Mouse (Mus musculus): Measurements from ENCODE around the gene Clstn1. TPM values are rescaled to one million over a fixed set of nuclear protein-coding genes. Genes with fewer than 3 reads are reported as not detected.
A peak's percentile ranks its signal among the peaks of the same experiment; 100 is the strongest.

Gene Clstn1
- polyA plus RNA-seq, 2 experiments: 1.3 to 1.4 TPM

- ATAC-seq (ENCODE audit: insufficient read depth) (no peak), DNase-seq (ENCODE audit: low read depth in 3 of 3, low spot score in 3 of 3) (no peak)
- Histone ChIP-seq H3K9me3 (ENCODE audit: control insufficient read depth, low read length) (no peaks in the 10 kb centered on the region), H3K4me3 (ENCODE audit: insufficient read depth in 1 of 2, low read depth in 2 of 2, low read length in 2 of 2) (no peak overlapping the region), H3K27me3 (ENCODE audit: control insufficient read depth, insufficient read depth, low read length) (no peaks in the 10 kb centered on the region), H3K4me2 (ENCODE audit: low read depth) (no peak overlapping the region), H3K36me3 (replicated peaks; ENCODE audit: control insufficient read depth, insufficient read depth, low read depth) (no peaks in the 10 kb centered on the region), H3K9ac (replicated peaks) (no peak overlapping the region), H3K4me1 (replicated peaks; ENCODE audit: control insufficient read depth in 2 of 2, insufficient read depth in 2 of 2, low read length in 1 of 2) (peaks cover 0 to 11% of the 10 kb centered on the region in 2 experiments; a peak in 2 of 4 replicates), H3K27ac (no peak overlapping the region)
- TF ChIP-seq EP300 (IDR thresholded peaks at IDR 0.05; ENCODE audit: low read depth): no peak
- no peak for TF ChIP-seq CTCF (IDR thresholded peaks at IDR 0.05; ENCODE audit: low read depth)
- WGBS (ENCODE audit: insufficient replicate concordance): 37% methylated on average over 11 of the region's 11 CpGs
Observed at GRCm38 (mm10) chr4:149657858-149658416, 71.7 kb downstream of the Clstn1 start.

DNA sequence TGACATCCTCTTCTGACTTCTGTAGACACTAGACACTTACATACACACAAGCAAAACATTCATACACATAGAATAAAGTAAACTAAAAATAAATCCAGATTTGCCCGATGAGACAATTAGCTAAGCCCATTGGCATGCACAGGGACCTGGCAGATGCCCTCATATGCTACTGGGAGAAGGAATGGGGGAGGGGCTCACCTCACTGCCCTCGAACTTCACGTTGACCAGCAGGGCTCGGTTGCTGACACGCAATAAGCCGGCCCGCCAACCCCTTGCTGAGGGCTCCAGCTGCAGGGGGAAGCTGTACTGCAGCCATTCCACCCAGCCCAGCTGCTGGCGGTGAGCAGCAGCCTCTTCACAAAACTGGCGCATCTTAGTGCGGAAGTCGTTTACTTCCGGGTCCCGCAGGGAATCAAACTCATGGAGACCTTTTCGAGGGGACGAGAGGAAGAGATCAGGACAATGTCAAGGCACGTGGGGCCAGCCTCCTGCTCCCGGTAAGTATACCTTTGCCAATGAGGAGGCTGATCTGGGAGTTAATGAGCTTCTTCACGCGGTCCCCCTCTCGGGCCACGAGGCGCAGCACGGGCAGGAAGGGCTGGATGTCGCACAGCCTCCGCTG is 73.3 kb downstream of the Clstn1 start:
- Histone ChIP-seq H3K4me3 (ENCODE audit: insufficient read depth in 1 of 2, low read depth in 2 of 2, low read length in 2 of 2) (no peak overlapping the region), H3K9me3 (ENCODE audit: control insufficient read depth, low read length) (no peaks in the 10 kb centered on the region), H3K27me3 (ENCODE audit: control insufficient read depth, insufficient read depth, low read length) (no peaks in the 10 kb centered on the region), H3K4me2 (ENCODE audit: low read depth) (no peak overlapping the region), H3K4me1 (replicated peaks; ENCODE audit: control insufficient read depth in 2 of 2, insufficient read depth in 2 of 2, low read length in 1 of 2) (peaks cover 0 to 21% of the 10 kb centered on the region in 2 experiments; a peak in 2 of 4 replicates), H3K36me3 (replicated peaks; ENCODE audit: control insufficient read depth, insufficient read depth, low read depth) (no peaks in the 10 kb centered on the region), H3K27ac (no peak overlapping the region), H3K9ac (replicated peaks) (no peak overlapping the region)
- no peak for TF ChIP-seq CTCF (IDR thresholded peaks at IDR 0.05; ENCODE audit: low read depth)
- TF ChIP-seq EP300 (IDR thresholded peaks at IDR 0.05; ENCODE audit: low read depth): no peak
- DNase-seq (ENCODE audit: low read depth in 3 of 3, low spot score in 3 of 3): no peak
- ATAC-seq (ENCODE audit: insufficient read depth): no peak
- 72% methylated on average over 25 of the region's 25 CpGs for WGBS (ENCODE audit: insufficient replicate concordance)

DNA sequence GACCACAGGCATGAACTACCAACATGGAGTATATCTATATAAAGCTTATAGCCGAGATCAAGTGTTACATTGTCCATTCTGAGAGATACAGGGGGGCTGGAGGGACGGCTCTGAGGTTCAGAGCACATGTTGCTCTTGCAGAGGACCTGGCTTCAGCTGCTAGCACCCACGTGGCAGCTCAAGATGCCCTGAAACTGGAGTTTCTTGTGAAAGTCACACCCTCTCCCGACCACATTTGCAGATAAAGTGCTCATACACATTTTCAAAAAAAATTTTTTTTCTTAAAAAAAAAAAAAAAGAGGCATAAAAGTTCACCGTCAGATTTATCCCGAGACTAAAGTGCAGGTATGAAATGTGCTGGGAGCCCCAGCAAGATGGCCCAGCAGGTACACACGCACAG is 74.3 kb downstream of the Clstn1 start:
- Histone ChIP-seq H3K4me2 (ENCODE audit: low read depth) (no peak overlapping the region), H3K4me3 (ENCODE audit: insufficient read depth in 1 of 2, low read depth in 2 of 2, low read length in 2 of 2) (no peak overlapping the region), H3K27me3 (ENCODE audit: control insufficient read depth, insufficient read depth, low read length) (no peaks in the 10 kb centered on the region), H3K9ac (replicated peaks) (no peak overlapping the region), H3K36me3 (replicated peaks; ENCODE audit: control insufficient read depth, insufficient read depth, low read depth) (no peaks in the 10 kb centered on the region), H3K4me1 (replicated peaks; ENCODE audit: control insufficient read depth in 2 of 2, insufficient read depth in 2 of 2, low read length in 1 of 2) (peaks cover 0 to 21% of the 10 kb centered on the region in 2 experiments; a peak in 2 of 4 replicates), H3K9me3 (ENCODE audit: control insufficient read depth, low read length) (no peaks in the 10 kb centered on the region), H3K27ac (no peak overlapping the region)
- WGBS (ENCODE audit: insufficient replicate concordance): 43% methylated on average over 7 of the region's 7 CpGs
- no peak for TF ChIP-seq EP300 (IDR thresholded peaks at IDR 0.05; ENCODE audit: low read depth)
- no peak for TF ChIP-seq CTCF (IDR thresholded peaks at IDR 0.05; ENCODE audit: low read depth)
- ATAC-seq (ENCODE audit: insufficient read depth): no peak
- no peak for DNase-seq (ENCODE audit: low read depth in 3 of 3, low spot score in 3 of 3)

GRCm38 (mm10) chr4:149661967-149662589 is 75.8 kb downstream of the Clstn1 start:
- ATAC-seq (ENCODE audit: insufficient read depth) (peak; percentile 38; the same call in 1 of the 2 replicates), DNase-seq (ENCODE audit: low read depth in 3 of 3, low spot score in 3 of 3) (no peak)
- no peak overlapping the region for H3K4me2 ChIP-seq (ENCODE audit: low read depth)
- H3K36me3 ChIP-seq (replicated peaks; ENCODE audit: control insufficient read depth, insufficient read depth, low read depth): no peaks in the 10 kb centered on the region
- H3K27me3 ChIP-seq (ENCODE audit: control insufficient read depth, insufficient read depth, low read length): no peaks in the 10 kb centered on the region
- H3K9ac ChIP-seq (replicated peaks): no peak overlapping the region
- no peak overlapping the region for H3K27ac ChIP-seq
- H3K4me1 ChIP-seq (replicated peaks; ENCODE audit: control insufficient read depth in 2 of 2, insufficient read depth in 2 of 2, low read length in 1 of 2): peaks cover 0 to 21% of the 10 kb centered on the region in 2 experiments; a peak in 2 of 4 replicates
- TF ChIP-seq CTCF (IDR thresholded peaks at IDR 0.05; ENCODE audit: low read depth) (no peak), EP300 (IDR thresholded peaks at IDR 0.05; ENCODE audit: low read depth) (no peak)
- 25% methylated on average over 14 of the region's 14 CpGs for WGBS (ENCODE audit: insufficient replicate concordance)
- no peaks in the 10 kb centered on the region for H3K9me3 ChIP-seq (ENCODE audit: control insufficient read depth, low read length)
- no peak overlapping the region for H3K4me3 ChIP-seq (ENCODE audit: insufficient read depth in 1 of 2, low read depth in 2 of 2, low read length in 2 of 2)

DNA sequence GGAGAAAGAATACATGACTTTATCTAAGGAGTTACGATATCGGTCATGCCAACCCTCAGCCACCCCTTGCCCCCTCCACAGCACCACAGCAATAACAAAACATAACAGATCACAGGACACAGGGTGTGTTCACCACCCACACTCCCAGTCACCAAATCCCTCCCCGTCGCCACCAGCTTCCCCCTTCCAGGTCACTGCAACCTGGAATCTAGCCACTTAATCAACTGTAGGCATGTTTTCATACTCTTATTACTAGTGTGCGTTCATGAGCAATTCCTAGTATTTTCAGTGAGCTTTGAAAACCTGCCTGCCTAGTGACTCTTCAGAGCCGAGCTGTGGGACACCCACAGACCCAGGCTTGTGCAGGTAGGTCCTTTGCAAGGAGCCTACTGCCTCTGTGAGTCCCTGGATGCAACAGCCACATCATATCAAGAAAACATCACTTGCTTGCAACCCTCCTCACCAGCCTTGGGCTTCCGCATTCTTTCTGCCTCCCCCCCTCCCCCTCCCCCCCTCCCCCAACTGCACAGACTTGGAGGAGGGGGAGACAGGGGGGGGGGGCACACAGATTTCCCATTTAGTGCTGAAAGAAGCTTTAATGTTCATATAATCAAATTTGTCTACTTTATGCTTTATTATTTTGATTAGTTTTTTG is 77.7 kb downstream of the Clstn1 start:
- no peaks in the 10 kb centered on the region for H3K27me3 ChIP-seq (ENCODE audit: control insufficient read depth, insufficient read depth, low read length)
- no peak for DNase-seq (ENCODE audit: low read depth in 3 of 3, low spot score in 3 of 3)
- 51% methylated on average over 7 of the region's 7 CpGs for WGBS (ENCODE audit: insufficient replicate concordance)

More for the DNA sequence above, 77.7 kb downstream of the Clstn1 start:
- Histone ChIP-seq H3K27ac (no peak overlapping the region), H3K9ac (replicated peaks) (no peak overlapping the region), H3K4me3 (ENCODE audit: insufficient read depth in 1 of 2, low read depth in 2 of 2, low read length in 2 of 2) (no peak overlapping the region), H3K4me2 (ENCODE audit: low read depth) (no peak overlapping the region), H3K36me3 (replicated peaks; ENCODE audit: control insufficient read depth, insufficient read depth, low read depth) (no peaks in the 10 kb centered on the region), H3K4me1 (replicated peaks; ENCODE audit: control insufficient read depth in 2 of 2, insufficient read depth in 2 of 2, low read length in 1 of 2) (peaks cover 0 to 21% of the 10 kb centered on the region in 2 experiments; a peak in 2 of 4 replicates), H3K9me3 (ENCODE audit: control insufficient read depth, low read length) (no peaks in the 10 kb centered on the region)
- TF ChIP-seq EP300 (IDR thresholded peaks at IDR 0.05; ENCODE audit: low read depth) (no peak), CTCF (IDR thresholded peaks at IDR 0.05; ENCODE audit: low read depth) (no peak)
- ATAC-seq (ENCODE audit: insufficient read depth): no peak

All from liver, embryonic 14.5 days (tissue).